Mouse (Mus musculus) hindlimb bud, embryonic 11.5 days (tissue): Measurements from ENCODE around the gene Hnrnpm.
"Not testable (repeated sequence)": the region's sequence is repeated elsewhere in the genome, so short reads cannot be mapped to it uniquely, and the experiment has no call there.

ENCODE experiments used
- DNase-seq: peaks from one replicate; pipeline ENCODE4 v3.0.0-alpha.2; 2012; ENCODE audit warnings: low read depth, low spot score; ENCODE audit errors: extremely low spot score

Hnrnpm gene

GRCm38 (mm10) chr17:33673837-33674236, 12.8 kb downstream of the Hnrnpm start:
- no peak for DNase-seq

GRCm38 (mm10) chr17:33669681-33670080, 17.0 kb downstream of the Hnrnpm start:
- no peak for DNase-seq

- DNase-seq = no peak
Observed at GRCm38 (mm10) chr17:33666813-33667212, 19.8 kb downstream of the Hnrnpm start.

- DNase-seq = no peak
Observed at GRCm38 (mm10) chr17:33649781-33650475, 36.7 kb downstream of the Hnrnpm start.

- DNase-seq = no peak
Observed at GRCm38 (mm10) chr17:33645073-33645472, 41.6 kb downstream of the Hnrnpm start.

- no peak for DNase-seq
Observed at GRCm38 (mm10) chr17:33644068-33644467, 42.6 kb downstream of the Hnrnpm start.

GRCm38 (mm10) chr17:33639743-33640142, 46.9 kb downstream of the Hnrnpm start:
- no peak for DNase-seq

- no peak for DNase-seq
Observed at GRCm38 (mm10) chr17:33637516-33638276, 49.0 kb downstream of the Hnrnpm start, which contains the start of gene Pram1. Gene Pram1 (plus strand): TSS chr17:33638056.

GRCm38 (mm10) chr17:33637038-33637437, 49.6 kb downstream of the Hnrnpm start:
- DNase-seq = no peak

- no peak for DNase-seq
Observed at GRCm38 (mm10) chr17:33631796-33632195, 54.9 kb downstream of the Hnrnpm start.

- DNase-seq = no peak
Observed at GRCm38 (mm10) chr17:33631236-33631635, 55.4 kb downstream of the Hnrnpm start.

- DNase-seq = no peak
Observed at GRCm38 (mm10) chr17:33630171-33630895, 56.3 kb downstream of the Hnrnpm start.

- no peak for DNase-seq
Observed at GRCm38 (mm10) chr17:33629487-33630125, 57.1 kb downstream of the Hnrnpm start.

- DNase-seq = peak; percentile 85
Observed at GRCm38 (mm10) chr17:33628621-33629486, 57.8 kb downstream of the Hnrnpm start, which contains the start of gene Zfp414. Gene Zfp414 (plus strand): TSS chr17:33629090.

- no peak for DNase-seq
Observed at GRCm38 (mm10) chr17:33627281-33627680, 59.4 kb downstream of the Hnrnpm start.

GRCm38 (mm10) chr17:33613726-33614125, 72.9 kb downstream of the Hnrnpm start:
- DNase-seq = not testable (repeated sequence)

GRCm38 (mm10) chr17:33610548-33610947, 76.1 kb downstream of the Hnrnpm start:
- no peak for DNase-seq

GRCm38 (mm10) chr17:33607273-33607672, 79.4 kb downstream of the Hnrnpm start:
- DNase-seq = no peak

- DNase-seq = no peak
Observed at GRCm38 (mm10) chr17:33601947-33602346, 84.7 kb downstream of the Hnrnpm start.

GRCm38 (mm10) chr17:33600831-33601230, 85.8 kb downstream of the Hnrnpm start:
- DNase-seq = no peak
